Mouse (Mus musculus): Measurements from ENCODE around the gene Glmn.

Glmn gene

GRCm38 (mm10) chr5:107597301-107598077 is at the start of gene Glmn, which contains the start of gene Rpap2:
Gene Glmn, minus strand, starts transcription at chr5:107597888.
Gene Rpap2, plus strand, starts transcription at chr5:107597373.
- ChIA-PET POLR2A (interaction anchor here in 2 of 4 experiments (0.5 to 1.0 kb wide), 2 partner anchors 9 to 90 kb away, joined by 3 to 4 read pairs; no protein-coding TSS in a partner anchor), CTCF (no interaction called here)

DNA sequence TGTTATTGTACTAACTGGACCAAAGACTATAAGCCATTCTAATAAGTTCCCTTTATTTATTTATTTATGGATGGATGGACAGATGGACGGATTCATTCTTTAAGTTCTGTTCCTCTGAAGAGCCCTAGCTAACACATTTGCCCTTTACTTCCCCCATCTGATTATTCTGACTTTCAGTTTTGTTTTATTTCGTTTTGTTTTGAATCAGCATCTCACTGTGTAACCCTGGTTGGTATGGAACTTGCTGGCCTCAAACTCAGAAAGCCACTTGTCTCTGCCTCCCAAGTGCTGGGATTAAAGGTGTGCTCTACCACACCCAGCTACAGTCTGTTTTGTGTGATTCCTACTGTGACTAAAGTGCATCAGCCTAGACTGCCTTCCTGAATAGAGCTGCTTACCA is 48.2 kb upstream of the Glmn start:
- ChIA-PET CTCF (no interaction called here), POLR2A (interaction anchor here in 1 of 4 experiments (0.6 kb wide), 1 partner anchor 1108 kb away, joined by 5 read pairs; no protein-coding TSS in a partner anchor)

- CTCF ChIA-PET: no interaction called here
- POLR2A ChIA-PET: interaction anchor here in 1 of 4 experiments (0.7 to 1.1 kb wide), 2 partner anchors 165 to 789 kb away, joined by 3 read pairs; no protein-coding TSS in a partner anchor
Measured at GRCm38 (mm10) chr5:107644595-107644994, 46.9 kb upstream of the Glmn start.

DNA sequence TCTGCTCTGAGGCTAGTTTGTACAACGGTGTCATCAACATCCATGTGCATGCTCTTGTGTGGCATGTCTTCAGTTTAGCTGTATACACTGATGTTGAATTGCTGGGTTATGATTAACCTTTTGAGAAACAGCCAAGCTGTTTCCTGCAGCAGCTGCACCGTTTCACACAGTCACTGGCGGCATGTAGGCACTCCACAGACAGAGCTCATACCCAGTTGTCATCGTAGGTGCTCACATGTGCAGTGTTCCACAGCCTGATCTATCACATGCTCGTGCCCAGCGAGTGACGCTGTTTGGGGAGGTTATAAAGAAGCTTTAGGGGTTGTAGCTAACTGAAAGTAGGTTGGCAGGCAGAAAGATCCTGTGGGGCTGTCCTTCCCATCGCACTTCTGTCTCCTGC is 40.7 kb upstream of the Glmn start:
- ChIA-PET POLR2A (interaction anchor here in 1 of 4 experiments (1.1 kb wide), 1 partner anchor 630 kb away, joined by 3 read pairs; the partner anchor contains the start of gene Dr1), CTCF (interaction anchor here in 1 of 4 experiments (0.6 kb wide), 1 partner anchor 221 kb away, joined by 4 read pairs; no protein-coding TSS in a partner anchor)

GRCm38 (mm10) chr5:107637106-107637505 is 39.4 kb upstream of the Glmn start:
- ChIA-PET POLR2A (no interaction called here), CTCF (no interaction called here)

DNA sequence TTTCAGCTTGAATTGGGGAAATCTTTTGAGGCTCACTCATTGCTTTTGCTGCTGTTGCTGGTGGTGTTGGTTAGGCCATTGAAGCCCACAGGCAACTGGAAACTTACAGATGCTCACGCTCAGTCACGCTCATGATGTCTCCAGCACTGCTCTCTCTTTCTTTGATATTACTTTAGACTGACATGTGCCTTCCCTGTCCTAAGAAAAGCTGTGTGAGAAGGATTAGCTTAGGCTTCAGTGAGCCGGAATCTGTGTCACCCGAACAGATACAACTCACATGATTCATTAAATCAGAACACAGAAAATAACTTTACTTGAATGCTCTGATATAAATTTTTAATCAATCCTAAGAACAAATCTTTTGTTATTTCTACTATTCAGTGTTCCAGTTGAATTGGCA is 36.0 kb upstream of the Glmn start:
- POLR2A ChIA-PET: no interaction called here
- CTCF ChIA-PET: no interaction called here

DNA sequence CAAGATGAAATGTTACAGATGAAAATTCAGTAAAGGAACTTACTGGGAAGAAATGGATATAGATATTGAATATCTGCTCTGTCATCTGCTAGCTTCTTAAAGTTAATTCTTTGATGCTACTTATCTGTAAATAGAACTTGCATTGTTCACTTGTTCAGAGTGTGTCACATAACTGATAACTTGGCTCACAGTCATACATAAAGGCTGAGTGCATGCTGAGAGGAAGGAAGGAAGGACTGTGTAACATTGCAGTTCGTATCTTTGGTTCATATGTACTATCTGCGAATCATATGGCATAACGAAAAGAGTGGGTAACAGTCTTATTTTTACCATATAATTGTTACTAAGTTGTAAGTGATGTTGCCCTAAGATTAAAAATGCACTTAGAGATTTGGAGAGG is 23.6 kb upstream of the Glmn start:
- ChIA-PET CTCF (interaction anchor here in 2 of 4 experiments (0.6 kb wide), 2 partner anchors 16 to 1792 kb away, joined by 3 to 7 read pairs; no protein-coding TSS in a partner anchor), POLR2A (no interaction called here)

- ChIA-PET POLR2A (no interaction called here), CTCF (no interaction called here)
Measured at GRCm38 (mm10) chr5:107617986-107618385, 20.3 kb upstream of the Glmn start.

DNA sequence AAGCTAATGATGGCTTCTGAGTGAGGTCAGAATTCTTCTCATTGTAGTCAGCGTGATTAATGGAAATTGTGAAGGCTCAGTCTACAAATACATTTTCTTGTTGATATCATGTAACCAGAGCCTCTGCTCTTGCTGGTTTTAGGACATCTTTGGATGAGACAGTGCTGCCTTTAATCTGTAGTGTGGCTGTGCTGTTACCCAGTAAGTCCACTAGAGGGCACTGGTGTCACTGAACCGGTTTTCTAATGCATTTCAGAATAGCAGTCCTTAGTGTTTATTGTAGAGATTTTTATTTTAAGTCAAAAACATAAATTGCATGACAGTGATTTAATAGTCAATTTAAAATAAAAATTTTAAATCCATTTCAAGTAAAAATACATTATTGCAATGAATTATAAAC is 13.5 kb upstream of the Glmn start:
- POLR2A ChIA-PET: interaction anchor here in 2 of 4 experiments (0.6 to 0.7 kb wide), 2 partner anchors 97 to 392 kb away, joined by 3 to 5 read pairs; no protein-coding TSS in a partner anchor
- CTCF ChIA-PET: interaction anchor here in 3 of 4 experiments (0.6 to 0.7 kb wide), 3 partner anchors 12 to 249 kb away, joined by 3 to 5 read pairs (median 4); no protein-coding TSS in a partner anchor

- ChIA-PET POLR2A (interaction anchor here in 3 of 4 experiments (0.6 to 1.0 kb wide), 8 partner anchors 8 to 887 kb away, joined by 3 to 8 read pairs (median 4); no protein-coding TSS in a partner anchor), CTCF (interaction anchor here in 2 of 4 experiments (0.7 kb wide), 2 partner anchors 1002 to 1319 kb away, joined by 3 to 4 read pairs; no protein-coding TSS in a partner anchor)
Measured at GRCm38 (mm10) chr5:107598380-107598779, 692 bp upstream of the Glmn start.

DNA sequence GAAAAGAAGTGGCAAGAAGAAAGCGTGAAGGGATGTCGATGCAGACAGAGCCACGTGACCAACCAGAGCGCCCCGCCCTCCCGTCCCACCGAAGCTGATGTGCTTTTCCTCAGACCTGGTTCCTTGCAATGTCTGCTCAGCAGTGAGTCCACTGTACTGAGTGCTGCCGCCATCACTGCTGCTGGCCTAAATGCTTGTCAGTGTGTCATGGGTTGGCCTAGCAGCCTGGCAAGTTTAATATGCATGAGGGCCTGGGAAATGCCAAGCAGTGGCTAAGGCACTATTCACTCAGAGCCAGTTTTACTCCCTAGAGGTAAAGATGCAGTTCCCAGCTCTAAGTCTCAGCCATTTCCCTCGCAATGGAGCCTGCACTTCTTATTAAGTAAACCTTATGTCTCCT is 28.5 kb downstream of the Glmn start:
- ChIA-PET CTCF (interaction anchor here in 1 of 4 experiments (0.6 kb wide), 1 partner anchor 56 kb away, joined by 9 read pairs; no protein-coding TSS in a partner anchor), POLR2A (interaction anchor here in 1 of 4 experiments (1.5 kb wide), 1 partner anchor 22 kb away, joined by 3 read pairs; no protein-coding TSS in a partner anchor)

DNA sequence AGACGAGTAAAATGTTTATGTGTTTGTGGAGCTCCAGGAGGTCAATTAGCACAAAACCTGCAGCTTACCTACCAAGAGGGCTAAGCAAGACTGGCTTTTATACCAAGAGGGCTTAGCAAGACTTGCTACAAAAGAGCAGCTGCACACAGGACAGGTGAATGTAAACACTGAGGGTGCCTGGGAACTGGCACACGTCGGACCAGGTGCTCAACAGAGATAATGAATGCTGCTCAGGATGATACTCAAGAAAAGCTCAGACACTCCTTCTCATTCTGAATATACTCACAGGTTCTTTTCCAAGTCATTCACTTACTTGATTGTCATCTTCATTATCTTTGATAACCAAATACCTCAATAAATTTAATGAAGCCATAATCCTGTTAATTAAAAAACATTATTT is 40.7 kb downstream of the Glmn start:
- CTCF ChIA-PET: interaction anchor here in 1 of 4 experiments (0.7 kb wide), 1 partner anchor 94 kb away, joined by 3 read pairs; no protein-coding TSS in a partner anchor
- POLR2A ChIA-PET: no interaction called here

DNA sequence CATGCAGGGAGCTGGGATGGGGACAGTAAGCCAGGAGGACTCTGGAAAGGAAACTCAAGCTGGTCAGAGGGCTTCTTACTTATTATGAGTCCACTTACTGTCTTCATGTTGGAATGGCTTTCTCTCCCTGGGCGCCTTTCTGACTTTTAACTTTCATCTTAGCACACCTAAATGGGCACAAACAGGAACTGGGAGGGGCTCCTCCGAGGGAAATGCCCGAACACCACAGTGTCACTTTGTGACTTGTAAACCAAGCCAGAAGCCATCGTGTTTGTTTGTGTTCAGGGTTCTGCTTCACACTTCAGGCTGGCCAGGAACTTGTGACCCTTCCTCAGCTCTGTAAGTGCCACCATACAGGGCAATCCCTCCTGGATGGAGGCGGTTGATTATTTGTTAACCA is 43.4 kb downstream of the Glmn start:
- CTCF ChIA-PET: no interaction called here
- POLR2A ChIA-PET: no interaction called here

GRCm38 (mm10) chr5:107548444-107548843 is 49.2 kb downstream of the Glmn start:
- ChIA-PET CTCF (interaction anchor here in 2 of 4 experiments (0.6 kb wide), 2 partner anchors 135 to 1033 kb away, joined by 4 to 7 read pairs; no protein-coding TSS in a partner anchor), POLR2A (no interaction called here)

DNA sequence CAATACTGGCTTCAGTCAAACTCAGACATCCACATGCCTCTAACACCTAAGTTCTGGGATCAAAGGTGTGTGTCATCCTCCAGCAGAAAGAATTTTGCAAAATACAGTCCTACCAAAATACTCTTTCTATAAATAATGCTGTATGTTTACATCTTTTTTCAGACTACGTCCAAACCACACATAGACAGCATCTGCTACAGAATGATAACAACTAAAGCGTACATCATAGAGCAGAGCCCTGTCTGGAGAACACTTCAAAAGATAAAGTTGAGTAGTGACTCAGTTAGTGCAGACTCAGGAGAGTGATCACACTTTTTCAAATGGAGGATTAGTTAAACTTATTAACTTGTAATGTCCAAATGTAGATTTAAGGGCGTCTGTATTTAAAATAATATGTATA is 49.7 kb downstream of the Glmn start:
- ChIA-PET POLR2A (no interaction called here), CTCF (no interaction called here)

- ChIA-PET POLR2A (no interaction called here), CTCF (no interaction called here)
Measured at GRCm38 (mm10) chr5:107545927-107546326, 51.8 kb downstream of the Glmn start.

DNA sequence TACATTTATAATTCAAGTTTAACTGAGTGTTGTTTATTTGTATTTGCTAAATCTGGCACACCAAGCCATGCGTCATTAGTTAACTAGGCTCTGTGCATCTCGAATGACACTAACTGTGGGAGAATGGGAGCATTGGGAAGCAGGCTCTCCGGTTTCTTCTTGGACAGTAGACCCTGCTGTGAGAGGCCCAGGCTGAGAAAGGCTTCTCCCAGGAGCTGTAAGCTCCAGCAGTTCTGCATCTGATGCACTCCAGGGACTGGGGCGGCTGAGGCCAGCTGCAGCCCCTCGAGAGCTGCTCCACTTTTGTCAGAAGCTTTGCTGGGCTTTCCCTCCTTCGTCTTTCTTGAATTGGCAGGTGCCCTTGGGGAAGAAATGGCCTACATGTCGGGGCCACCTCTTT is 56.0 kb downstream of the Glmn start:
- POLR2A ChIA-PET: no interaction called here
- CTCF ChIA-PET: no interaction called here

GRCm38 (mm10) chr5:107534581-107534980 is 63.1 kb downstream of the Glmn start, which contains the start of gene 1700028K03Rik:
Gene 1700028K03Rik, plus strand, starts transcription at chr5:107534709.
- ChIA-PET CTCF (no interaction called here), POLR2A (interaction anchor here in 1 of 4 experiments (0.9 kb wide), 1 partner anchor 11 kb away, joined by 3 read pairs; no protein-coding TSS in a partner anchor)

- ChIA-PET CTCF (interaction anchor here in 1 of 4 experiments (0.5 kb wide), 1 partner anchor 187 kb away, joined by 4 read pairs; no protein-coding TSS in a partner anchor), POLR2A (no interaction called here)
Measured at GRCm38 (mm10) chr5:107533590-107533989, 64.1 kb downstream of the Glmn start.

- CTCF ChIA-PET: no interaction called here
- POLR2A ChIA-PET: no interaction called here
Measured at GRCm38 (mm10) chr5:107528856-107529255, 68.8 kb downstream of the Glmn start.
